Mouse (Mus musculus): ENCODE results near the gene Ttc8. TPM values are rescaled to one million over a fixed set of nuclear protein-coding genes. Genes with fewer than 3 reads are reported as not detected.

Gene Ttc8
- total RNA-seq, 2 experiments from 2014 or later: 39.2 to 46.8 TPM

DNA sequence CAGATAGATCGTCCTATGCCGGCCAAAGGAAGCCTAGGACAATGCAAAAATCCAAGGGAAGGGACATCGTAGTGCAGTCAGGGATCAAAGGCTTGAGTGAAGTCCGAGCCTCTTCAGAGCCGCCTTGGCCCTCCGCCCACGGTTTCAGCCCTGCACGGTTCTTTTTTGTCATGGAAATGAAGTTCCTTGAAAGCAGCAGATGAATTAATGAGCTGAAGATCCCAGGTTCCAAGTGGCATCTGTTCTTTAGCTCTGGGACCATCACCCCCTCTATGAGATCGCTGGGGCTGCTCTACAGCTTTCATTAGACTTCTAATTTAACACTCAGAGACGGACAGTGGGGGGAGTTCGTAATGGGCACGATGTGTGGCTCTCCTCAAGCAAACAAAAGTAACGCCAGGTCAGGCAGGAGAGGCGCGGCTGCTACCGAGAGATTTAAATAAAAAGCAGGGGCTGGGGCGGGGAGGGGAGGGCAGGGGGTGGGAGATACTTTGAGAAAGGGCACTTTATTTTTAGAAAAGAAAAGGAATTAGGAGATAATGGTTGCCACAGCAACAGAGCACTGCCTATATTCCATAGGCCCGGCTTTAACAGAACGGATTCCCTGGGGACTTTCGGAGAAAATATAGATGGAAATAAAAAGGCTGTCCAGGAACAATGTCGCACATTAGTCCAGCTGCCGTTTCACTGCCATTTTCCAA lies 90.9 kb downstream of the Ttc8 start:
- intact Hi-C loops (cut with DNase I): no loop called here
- DNase-seq (ENCODE audit: low spot score in 2 of 2): no peak

GRCm38 (mm10) chr12:99015870-99016269 lies 95.5 kb downstream of the Ttc8 start:
- intact Hi-C loops (cut with DNase I): no loop called here
- peak in 1 of 2 experiments; percentile 95 for DNase-seq (ENCODE audit: low spot score in 2 of 2)

DNA sequence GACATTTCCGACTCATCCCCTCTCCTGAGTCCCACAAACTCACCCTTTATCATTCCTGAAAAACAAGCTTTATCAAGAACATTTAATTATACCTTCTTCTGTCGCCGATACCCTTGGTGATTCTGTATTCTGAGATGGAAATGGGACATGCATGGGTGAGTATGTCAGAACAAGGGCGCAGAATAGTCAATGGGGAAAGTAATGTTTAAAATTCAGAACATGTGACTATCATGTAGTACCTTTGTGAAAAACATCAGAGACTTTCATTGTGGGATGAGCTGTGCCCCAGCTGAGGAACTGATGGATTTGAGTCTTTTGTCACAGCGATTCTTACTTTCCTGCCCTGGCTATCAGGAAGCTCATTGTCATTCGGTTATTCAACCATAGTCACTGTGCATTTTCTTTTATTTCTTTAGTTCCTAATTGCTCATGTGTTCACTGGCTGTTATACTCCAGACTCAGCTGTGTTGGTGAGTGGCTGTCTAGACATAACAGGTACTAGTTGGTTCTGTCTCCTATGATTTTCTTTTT lies 104.1 kb downstream of the Ttc8 start:
- DNase-seq (ENCODE audit: low spot score in 2 of 2): no peak
- intact Hi-C loops (cut with DNase I): no loop called here

GRCm38 (mm10) chr12:99026291-99026690 lies 105.9 kb downstream of the Ttc8 start:
- no peak for DNase-seq (ENCODE audit: low spot score in 2 of 2)

DNA sequence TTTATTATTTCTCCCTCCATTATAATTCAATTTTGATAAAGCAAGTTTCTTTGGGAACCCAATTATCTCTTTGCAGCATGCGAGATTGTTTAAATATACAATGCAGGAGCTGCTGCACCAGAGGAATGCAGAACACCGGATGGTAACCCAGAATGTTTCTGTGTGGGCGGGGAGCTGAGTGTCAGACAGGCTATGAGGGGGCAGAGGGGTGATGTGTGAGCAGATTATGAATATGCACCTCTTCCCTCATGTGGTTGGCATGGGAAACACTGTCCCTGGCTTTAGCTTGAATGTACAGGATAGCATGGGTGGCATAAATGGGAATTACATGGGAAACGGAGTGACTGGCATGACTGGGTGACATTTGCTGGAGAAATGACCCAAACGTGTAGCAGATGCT lies 108.3 kb downstream of the Ttc8 start:
- DNase-seq (ENCODE audit: low spot score in 2 of 2): peak in 1 of 2 experiments; percentile 70
- intact Hi-C loops (cut with DNase I): no loop called here

More at GRCm38 (mm10) chr12:99026291-99026690, 105.9 kb downstream of the Ttc8 start:
- intact Hi-C loops (cut with DNase I): no loop called here

DNA sequence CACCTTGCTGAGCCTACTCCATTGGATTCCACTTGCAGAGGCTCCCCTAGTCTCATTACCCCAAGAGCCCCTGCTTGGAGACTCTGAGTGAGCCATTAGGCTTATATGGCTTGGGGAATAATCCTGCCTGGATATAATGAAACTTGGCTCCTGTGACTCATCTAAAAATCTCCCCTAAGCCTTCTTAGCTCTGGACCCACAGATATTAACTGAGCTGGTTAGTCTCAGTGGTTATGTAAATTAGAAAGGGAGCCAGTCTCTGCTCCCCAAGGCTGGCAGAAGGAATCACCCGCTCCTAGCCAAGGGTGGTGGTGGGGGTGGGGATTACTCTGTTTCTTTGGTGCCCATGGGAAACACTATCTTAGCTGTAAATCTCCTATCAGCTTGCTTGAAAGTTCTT lies 109.6 kb downstream of the Ttc8 start:
- no peak for DNase-seq (ENCODE audit: low spot score in 2 of 2)
- intact Hi-C loops (cut with DNase I): no loop called here

Other genes starting within 250 kb of the Ttc8 start
- 1 to 10 TPM; 8.3 to 9.6 TPM for gene Ptpn21, start 183.2 kb upstream of the Ttc8 start, total RNA-seq (2021)
- gene Zc3h14, start 173.6 kb upstream of the Ttc8 start, total RNA-seq (2021): 10 to 100 TPM; 93.1 to 97.3 TPM
- 10 to 100 TPM; 68.5 to 77.3 TPM for gene Eml5, start 19.1 kb upstream of the Ttc8 start, total RNA-seq (2021)